Mouse (Mus musculus) olfactory bulb, adult 2 months (tissue): ENCODE results near the gene Gpr87.

Source experiments
- CTCF ChIP-seq: fragments of 200-500 bp; IDR thresholded peaks from 2 replicates; pipeline ENCODE4 v1.5.1; 2012; ENCODE audit warnings: low read depth, mild to moderate bottlenecking, low read length, moderate library complexity; ENCODE audit not compliant: insufficient read depth
- POLR2A ChIP-seq: fragments of 200-500 bp; IDR thresholded peaks from 2 replicates; pipeline ENCODE4 v1.6.1; 2012; ENCODE audit warnings: mild to moderate bottlenecking, low read depth, low read length, moderate library complexity; ENCODE audit not compliant: insufficient read depth

DNA sequence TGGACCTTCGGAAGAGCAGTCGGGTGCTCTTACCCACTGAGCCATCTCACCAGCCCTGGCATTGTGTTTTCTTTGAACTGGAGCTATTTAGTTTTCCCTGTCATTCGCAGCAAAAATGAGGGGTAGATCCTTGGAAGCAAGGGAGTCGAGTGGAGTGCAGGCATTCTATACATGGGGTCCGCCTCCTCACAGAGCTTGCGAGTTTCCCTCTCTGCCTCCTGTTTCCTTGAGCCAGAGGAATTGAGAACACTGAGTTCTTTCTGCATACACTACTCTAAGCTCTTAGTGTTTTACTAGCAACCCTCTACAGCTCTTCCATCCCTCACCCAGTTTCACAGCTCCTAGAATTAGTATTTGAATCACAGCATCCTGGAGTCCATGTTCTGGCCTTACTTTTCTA, 39.5 kb downstream of the Gpr87 start:
- TF ChIP-seq CTCF (no peak), POLR2A (no peak)
